Mouse (Mus musculus) ES-E14 (cell line): ENCODE measurements at regions not wholly inside any gene's neighbourhood (a gene's known extent, or its start where the extent isn't known, plus 50 kb on each side); places are given as distances from the start of the nearest gene placed in this dataset.

Experiments used
- DNase-seq: peaks from one replicate; pipeline ENCODE4 v3.0.0-alpha.2; 2013; ENCODE audit warnings: low read depth, low spot score
- H3K27ac ChIP-seq: 2 replicates; pipeline ENCODE4 v1.5.1; 2012; ENCODE audit warnings: low read depth, mild to moderate bottlenecking, low read length, moderate library complexity, mixed read lengths; ENCODE audit not compliant: poor library complexity, insufficient read depth, severe bottlenecking
- H3K36me3 ChIP-seq: 2 replicates; pipeline ENCODE4 v1.6.1; 2012; ENCODE audit warnings: mild to moderate bottlenecking, low read length, moderate library complexity, mixed read lengths; ENCODE audit not compliant: control insufficient read depth, poor library complexity, insufficient read depth, severe bottlenecking
- H3K4me1 ChIP-seq, 2 experiments: fragments of 150-350 bp in 1 of 2; sonication (generic) in 1 of 2; 2 replicates each; pipeline ENCODE4 v1.6.1; 2012; ENCODE audit warnings: low read length in 2 of 2, mild to moderate bottlenecking in 1 of 2, mixed read lengths in 1 of 2; ENCODE audit not compliant: control insufficient read depth in 2 of 2, insufficient read depth in 2 of 2, poor library complexity in 1 of 2
- H3K4me3 ChIP-seq, 2 experiments: fragments of 150-350 bp in 1 of 2; sonication (generic) in 1 of 2; 2 replicates each; pipeline ENCODE4 v1.5.1; 2012; ENCODE audit warnings: low read length in 2 of 2, low read depth in 1 of 2, mild to moderate bottlenecking in 1 of 2, mixed read lengths in 1 of 2; ENCODE audit not compliant: insufficient read depth in 1 of 2, poor library complexity in 1 of 2, severe bottlenecking in 1 of 2
- H3K9ac ChIP-seq: 2 replicates; pipeline ENCODE4 v1.6.1; 2012; ENCODE audit warnings: low read depth, mild to moderate bottlenecking, low read length, mixed read lengths; ENCODE audit not compliant: poor library complexity, insufficient read depth, severe bottlenecking
- H3K9me3 ChIP-seq: fragments of 150-350 bp; sonication (generic); 2 replicates; pipeline ENCODE4 v1.6.1; 2012; ENCODE audit warnings: low read depth, mild to moderate bottlenecking, low read length; ENCODE audit not compliant: control insufficient read depth, insufficient read depth
- CHD2 ChIP-seq: IDR thresholded peaks from 2 replicates; pipeline ENCODE4 v1.6.1; 2014; ENCODE audit warnings: mild to moderate bottlenecking, low read depth, low read length, inconsistent platforms
- HCFC1 ChIP-seq: IDR thresholded peaks from 2 replicates; pipeline ENCODE4 v1.6.1; 2012; ENCODE audit warnings: low read length, inconsistent platforms, borderline replicate concordance; ENCODE audit not compliant: insufficient read depth
- MAFK ChIP-seq: IDR thresholded peaks from 2 replicates; pipeline ENCODE4 v1.6.1; 2014; ENCODE audit warnings: mild to moderate bottlenecking, low read depth, low read length, inconsistent platforms; ENCODE audit not compliant: insufficient read depth
- ZC3H11A ChIP-seq: IDR thresholded peaks from 2 replicates; pipeline ENCODE4 v1.6.1; 2012; ENCODE audit warnings: low read depth, mild to moderate bottlenecking, inconsistent platforms, low read length, borderline replicate concordance
- ZNF384 ChIP-seq: IDR thresholded peaks from 2 replicates; pipeline ENCODE4 v1.6.1; 2012; ENCODE audit warnings: low read depth, low read length, inconsistent platforms
- in situ Hi-C, 2 experiments: fragments of 600-800 bp; cut with MboI; formaldehyde crosslinking; loops; one replicate each; pipeline ENCODE4 v1.15.1; 2025; ENCODE audit warnings: low sequenced_read_pairs in 2 of 2, inconsistent platforms in 1 of 2; ENCODE audit not compliant: unreplicated experiment in 2 of 2

DNA sequence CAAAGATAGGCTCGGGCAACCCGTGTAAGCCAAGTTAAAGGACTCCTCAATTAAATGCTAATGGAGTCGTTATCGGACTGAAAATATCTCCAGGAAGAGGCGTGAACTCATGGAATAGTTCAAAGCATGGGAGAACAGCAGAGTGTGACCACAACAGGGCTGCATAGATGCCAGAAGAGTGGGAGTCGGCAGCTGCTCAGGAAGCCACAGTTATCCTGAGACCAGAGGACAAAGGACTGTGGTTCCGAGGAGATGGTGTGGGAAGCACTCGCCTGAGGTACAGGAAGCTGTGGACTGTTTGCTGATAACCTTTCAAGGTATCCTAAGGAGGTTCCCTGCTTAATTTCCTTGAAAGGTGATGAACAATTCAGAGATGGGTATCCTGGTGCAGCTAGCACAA is 290.5 kb upstream of the Lyplal1 start:
- TF ChIP-seq HCFC1: no peak
- no peak for TF ChIP-seq ZC3H11A
- TF ChIP-seq ZNF384: no peak
- no peak for TF ChIP-seq CHD2
- no peak for TF ChIP-seq MAFK
- no peaks in the 10 kb centered on the region for H3K36me3 ChIP-seq
- no peak for DNase-seq
- no peaks in the 10 kb centered on the region for H3K4me1 ChIP-seq
- no peaks in the 10 kb centered on the region for H3K9me3 ChIP-seq
- no peak overlapping the region for H3K9ac ChIP-seq
- no peak overlapping the region for H3K4me3 ChIP-seq
- no peak overlapping the region for H3K27ac ChIP-seq
- in situ Hi-C loops: no loop called here

DNA sequence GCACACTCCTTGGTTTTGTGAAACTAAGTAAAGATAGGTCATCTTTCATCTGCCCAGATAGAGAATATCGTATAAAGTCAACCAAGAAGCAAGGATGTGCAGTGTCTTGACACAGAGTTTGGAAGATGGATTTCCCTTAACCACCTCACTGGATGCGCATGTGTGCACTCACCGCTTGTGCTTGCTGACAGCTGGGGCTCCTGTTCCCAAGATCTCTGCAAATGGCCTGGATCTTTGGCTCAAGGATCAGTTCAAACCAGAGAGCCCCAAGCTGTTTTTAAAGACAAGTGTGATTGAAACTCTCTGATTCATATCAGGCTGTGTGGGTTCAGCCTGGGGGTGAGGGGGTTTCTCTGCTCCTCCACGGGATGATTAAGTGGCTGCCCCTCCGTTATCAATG is 288.6 kb upstream of the Lyplal1 start:
- TF ChIP-seq ZC3H11A (no peak), HCFC1 (no peak), MAFK (no peak), ZNF384 (no peak), CHD2 (no peak)
- H3K36me3 ChIP-seq: no peaks in the 10 kb centered on the region
- H3K27ac ChIP-seq: no peak overlapping the region
- H3K4me3 ChIP-seq: no peak overlapping the region
- no peak overlapping the region for H3K9ac ChIP-seq
- H3K4me1 ChIP-seq: no peaks in the 10 kb centered on the region
- in situ Hi-C loops: no loop called here
- DNase-seq: no peak
- H3K9me3 ChIP-seq: no peaks in the 10 kb centered on the region

DNA sequence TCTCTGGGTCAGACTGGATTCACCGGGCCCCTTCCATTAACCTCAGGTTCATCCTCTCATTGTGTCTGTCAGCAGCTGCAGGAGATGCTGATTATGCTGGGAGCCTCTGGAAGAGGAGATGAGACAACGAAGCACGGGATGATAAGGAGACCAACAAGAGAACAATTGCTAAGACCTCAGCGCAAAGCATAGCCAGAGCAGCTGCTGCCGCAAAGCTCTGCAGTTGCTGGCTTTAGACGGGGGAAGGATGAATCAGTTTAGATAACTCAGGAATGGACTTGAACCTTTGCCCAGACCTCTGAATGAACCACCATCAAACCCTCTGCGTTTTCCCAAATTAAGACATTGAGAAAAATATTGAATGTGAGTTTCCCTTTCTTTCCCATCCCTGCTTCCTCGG is 282.7 kb upstream of the Lyplal1 start:
- no peak overlapping the region for H3K9ac ChIP-seq

DNA sequence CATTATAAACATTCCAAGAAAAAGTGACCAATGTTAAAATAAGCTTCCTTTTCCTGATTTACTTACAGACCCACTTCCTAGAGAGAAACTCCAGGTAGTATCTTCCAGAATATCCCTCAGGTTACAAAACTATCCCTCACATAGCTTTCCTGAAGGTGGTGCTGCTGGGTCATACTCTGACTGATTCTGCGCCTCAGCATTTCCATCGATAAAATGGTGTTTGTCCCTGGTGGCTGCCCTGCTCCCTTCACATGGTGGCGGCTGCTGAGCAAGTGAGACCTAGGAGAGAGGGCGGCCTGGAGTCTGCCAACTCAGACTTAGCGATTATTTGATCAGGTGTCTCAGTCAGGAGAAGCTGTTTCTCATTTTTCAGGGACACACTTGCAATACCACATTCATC is 275.9 kb upstream of the Lyplal1 start:
- in situ Hi-C loops: no loop called here
- Histone ChIP-seq H3K27ac (no peak overlapping the region), H3K36me3 (no peaks in the 10 kb centered on the region), H3K9me3 (no peaks in the 10 kb centered on the region), H3K4me1 (no peaks in the 10 kb centered on the region), H3K9ac (no peak overlapping the region), H3K4me3 (no peak overlapping the region)
- DNase-seq: peak; percentile 13
- TF ChIP-seq ZC3H11A (peak; percentile 57; the same call in 1 of the 2 replicates), HCFC1 (no peak), ZNF384 (no peak), CHD2 (no peak), MAFK (0 out of 2 replicates have a peak, but pooled peaks have one; percentile 37)

More for the DNA sequence above, 282.7 kb upstream of the Lyplal1 start:
- Histone ChIP-seq H3K4me3 (no peak overlapping the region), H3K4me1 (no peaks in the 10 kb centered on the region), H3K27ac (no peak overlapping the region), H3K9me3 (no peaks in the 10 kb centered on the region), H3K36me3 (no peaks in the 10 kb centered on the region)
- in situ Hi-C loops: no loop called here
- TF ChIP-seq ZC3H11A (no peak), CHD2 (no peak)
- no peak for DNase-seq

DNA sequence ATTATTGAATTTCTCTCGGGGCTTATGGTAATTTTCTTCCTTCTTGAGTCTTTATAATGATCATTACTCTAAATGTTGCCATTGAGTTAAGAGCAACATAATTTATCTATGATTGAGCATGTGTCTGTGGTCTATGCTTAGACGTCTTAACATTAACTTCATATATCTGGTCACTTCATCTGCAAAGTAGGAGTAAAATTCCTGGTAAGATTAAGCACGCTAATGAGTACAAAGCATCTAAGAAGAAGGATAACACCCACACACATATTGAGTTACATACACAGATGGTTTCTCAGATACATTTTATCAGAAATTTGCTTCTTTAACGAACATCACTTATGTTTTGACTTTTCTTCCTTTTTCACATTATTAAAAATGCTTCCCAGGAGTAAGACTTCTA is 267.3 kb upstream of the Lyplal1 start:
- TF ChIP-seq ZNF384 (no peak), MAFK (no peak), HCFC1 (no peak), CHD2 (no peak), ZC3H11A (no peak)
- no peak overlapping the region for H3K27ac ChIP-seq
- H3K9ac ChIP-seq: no peak overlapping the region
- DNase-seq: no peak
- H3K9me3 ChIP-seq: no peaks in the 10 kb centered on the region
- no peaks in the 10 kb centered on the region; a peak in 1 of 4 replicates for H3K4me1 ChIP-seq
- H3K36me3 ChIP-seq: no peaks in the 10 kb centered on the region
- in situ Hi-C loops: no loop called here
- no peak overlapping the region for H3K4me3 ChIP-seq
